Mouse (Mus musculus): ENCODE measurements around the gene Cdh1. TPM values are rescaled to one million over a fixed set of nuclear protein-coding genes. Genes with fewer than 3 reads are reported as not detected.

Gene Cdh1
- total and polyA plus RNA-seq, 3 experiments: 0.13 TPM; not detected in 2

- H3K4me2 ChIP-seq (ENCODE audit: insufficient read depth, low read depth, poor library complexity, severe bottlenecking): no peak overlapping the region
- no peaks in the 10 kb centered on the region for H3K4me1 ChIP-seq (ENCODE audit: control insufficient read depth in 1 of 2, insufficient read depth in 2 of 2)
- TF ChIP-seq CHD2 (IDR thresholded peaks at IDR 0.05; ENCODE audit: low read length) (no peak), POLR2A (IDR thresholded peaks at IDR 0.05; ENCODE audit: low read depth, low read length) (no peak), RCOR1 (conservative IDR thresholded peaks at IDR 0.05; ENCODE audit: low read depth, low read length) (no peak)
- no peak overlapping the region for H3K9ac ChIP-seq (ENCODE audit: insufficient read depth, low read depth)
- H3K4me3 ChIP-seq (replicated peaks in 1 of 3; ENCODE audit: low read depth in 2 of 3, low read length in 2 of 3, poor library complexity in 1 of 3): no peak overlapping the region
- in situ Hi-C loops (cut with MboI; ENCODE audit: low pct_ligation_motif_present, low pct_unique_long_range_greater_than_20kb, low sequenced_read_pairs) (no loop called here), dilution Hi-C loops (cut with MboI; ENCODE audit: extremely low pct_ligation_motif_present, extremely low pct_unique_long_range_greater_than_20kb, low sequenced_read_pairs) (no loop called here)
- DNase-seq (ENCODE audit: extremely low read depth): no peak
- H3K79me2 ChIP-seq (replicated peaks; ENCODE audit: control insufficient read depth, extremely low read depth, insufficient read depth, poor library complexity, severe bottlenecking): no peaks in the 10 kb centered on the region
- no peaks in the 10 kb centered on the region for H3K9me3 ChIP-seq (replicated peaks; ENCODE audit: low read length)
- H3K27ac ChIP-seq (ENCODE audit: insufficient read depth, low read depth): no peak overlapping the region
- H3K36me3 ChIP-seq (replicated peaks in 1 of 2; ENCODE audit: control insufficient read depth in 1 of 2, insufficient read depth in 1 of 2, low read length in 1 of 2): no peaks in the 10 kb centered on the region
- H3K27me3 ChIP-seq (replicated peaks): no peaks in the 10 kb centered on the region
These were observed 6.1 kb upstream of the Cdh1 start for GRCm38 (mm10) chr8:106597067-106597466.

GRCm38 (mm10) chr8:106599265-106599979 is 3.7 kb upstream of the Cdh1 start:
- H3K4me3 ChIP-seq (replicated peaks in 1 of 3; ENCODE audit: low read depth in 2 of 3, low read length in 2 of 3, poor library complexity in 1 of 3): no peak overlapping the region
- dilution Hi-C loops (cut with MboI; ENCODE audit: extremely low pct_ligation_motif_present, extremely low pct_unique_long_range_greater_than_20kb, low sequenced_read_pairs) (no loop called here), in situ Hi-C loops (cut with MboI; ENCODE audit: low pct_ligation_motif_present, low pct_unique_long_range_greater_than_20kb, low sequenced_read_pairs) (no loop called here)
- no peaks in the 10 kb centered on the region for H3K27me3 ChIP-seq (replicated peaks)
- no peak overlapping the region for H3K4me2 ChIP-seq (ENCODE audit: insufficient read depth, low read depth, poor library complexity, severe bottlenecking)
- H3K27ac ChIP-seq (ENCODE audit: insufficient read depth, low read depth): no peak overlapping the region
- H3K9ac ChIP-seq (ENCODE audit: insufficient read depth, low read depth): no peak overlapping the region
- no peak for TF ChIP-seq SMC3 (IDR thresholded peaks at IDR 0.05; ENCODE audit: low read depth, low read length)
- TF ChIP-seq MAFK (IDR thresholded peaks at IDR 0.05; ENCODE audit: insufficient replicate concordance, low read length): no peak
- TF ChIP-seq CHD2 (IDR thresholded peaks at IDR 0.05; ENCODE audit: low read length): no peak
- TF ChIP-seq MAZ (IDR thresholded peaks at IDR 0.05; ENCODE audit: low read depth, low read length): no peak
- TF ChIP-seq UBTF (IDR thresholded peaks at IDR 0.05; ENCODE audit: low read depth, low read length): no peak
- no peak for TF ChIP-seq GABPA (IDR thresholded peaks at IDR 0.05; ENCODE audit: insufficient replicate concordance, low read depth, low read length)
- TF ChIP-seq POLR2A (IDR thresholded peaks at IDR 0.05; ENCODE audit: low read depth, low read length): no peak
- TF ChIP-seq POLR2AphosphoS2 (IDR thresholded peaks at IDR 0.05; ENCODE audit: low read depth, low read length): no peak
- TF ChIP-seq IRF4 (IDR thresholded peaks at IDR 0.05; ENCODE audit: low read depth, low read length): no peak
- no peak for TF ChIP-seq JUN (IDR thresholded peaks at IDR 0.05; ENCODE audit: insufficient read depth, low read depth, low read length)
- TF ChIP-seq NRF1 (IDR thresholded peaks at IDR 0.05; ENCODE audit: low read depth, low read length): no peak
- TF ChIP-seq RCOR1 (conservative IDR thresholded peaks at IDR 0.05; ENCODE audit: low read depth, low read length): no peak
- no peak for TF ChIP-seq E2F4 (IDR thresholded peaks at IDR 0.05; ENCODE audit: insufficient replicate concordance, low read depth, low read length)
- TF ChIP-seq ETS1 (conservative IDR thresholded peaks at IDR 0.05; ENCODE audit: low read depth, low read length): no peak
- no peak for TF ChIP-seq CTCF (conservative IDR thresholded peaks at IDR 0.05 in 1 of 2, IDR thresholded peaks at IDR 0.05 in 1 of 2; ENCODE audit: low read depth in 2 of 2, low read length in 2 of 2)
- no peak for TF ChIP-seq MXI1 (IDR thresholded peaks at IDR 0.05; ENCODE audit: low read depth, low read length)
- TF ChIP-seq RAD21 (IDR thresholded peaks at IDR 0.05; ENCODE audit: low read depth, low read length): no peak
- TF ChIP-seq NELFE (IDR thresholded peaks at IDR 0.05; ENCODE audit: low read depth, low read length): no peak
- no peak for TF ChIP-seq JUND (conservative IDR thresholded peaks at IDR 0.05; ENCODE audit: low read depth, low read length)
- DNase-seq (ENCODE audit: extremely low read depth): no peak
- H3K9me3 ChIP-seq (replicated peaks; ENCODE audit: low read length): peaks cover 9% of the 10 kb centered on the region
- no peaks in the 10 kb centered on the region for H3K79me2 ChIP-seq (replicated peaks; ENCODE audit: control insufficient read depth, extremely low read depth, insufficient read depth, poor library complexity, severe bottlenecking)
- H3K36me3 ChIP-seq (replicated peaks in 1 of 2; ENCODE audit: control insufficient read depth in 1 of 2, insufficient read depth in 1 of 2, low read length in 1 of 2): no peaks in the 10 kb centered on the region
- H3K4me1 ChIP-seq (ENCODE audit: control insufficient read depth in 1 of 2, insufficient read depth in 2 of 2): no peaks in the 10 kb centered on the region
